Mouse (Mus musculus): Measurements from ENCODE around the gene Zfp771.

Zfp771 gene

DNA sequence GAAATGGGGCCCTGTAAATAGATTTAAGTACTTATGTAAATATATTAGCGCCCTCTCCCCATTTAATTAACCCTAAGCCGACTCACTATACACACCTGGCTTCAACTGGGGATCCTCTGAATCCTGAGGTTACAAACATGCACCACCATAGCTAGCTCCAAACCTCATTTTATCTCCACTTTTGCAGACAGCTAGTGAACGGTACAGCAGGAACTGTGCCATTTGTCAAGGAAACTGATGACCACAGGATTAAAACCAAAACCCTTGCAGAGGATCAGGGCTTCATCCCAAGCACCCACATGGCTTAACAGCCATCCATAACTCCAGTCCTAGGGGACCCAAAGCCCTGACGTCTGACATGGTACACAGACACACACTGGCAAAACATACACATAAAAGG is 10.9 kb downstream of the Zfp771 start:
- DNase-seq (ENCODE audit: low read depth, low spot score), result no peak
- H3K27me3 ChIP-seq (ENCODE audit: control insufficient read depth, insufficient read depth, low read length, poor library complexity, severe bottlenecking), result no peaks in the 10 kb centered on the region
- H3K36me3 ChIP-seq (ENCODE audit: control insufficient read depth, insufficient read depth, low read length, poor library complexity, severe bottlenecking), result no peaks in the 10 kb centered on the region

DNA sequence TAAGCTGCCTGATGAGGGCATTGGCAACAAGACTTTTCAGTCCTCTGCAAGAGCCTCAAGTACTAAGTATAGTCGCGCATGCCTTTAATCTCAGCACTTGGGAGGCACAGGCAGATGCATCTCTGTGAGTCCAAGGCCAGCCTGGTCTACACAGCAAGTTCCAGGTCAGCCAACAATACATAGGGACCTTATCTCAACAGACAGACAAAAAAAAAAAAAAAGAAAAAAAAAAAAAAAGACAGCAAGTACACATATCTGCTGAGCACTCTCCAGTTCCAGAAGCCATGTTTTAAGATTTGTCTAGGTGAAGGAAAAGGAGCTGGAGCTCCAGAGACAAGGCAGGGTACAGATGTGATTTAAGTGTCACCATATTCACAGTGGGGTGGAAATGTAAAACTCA is 11.9 kb downstream of the Zfp771 start:
- DNase-seq (ENCODE audit: low read depth, low spot score), result no peak
- H3K27me3 ChIP-seq (ENCODE audit: control insufficient read depth, insufficient read depth, low read length, poor library complexity, severe bottlenecking), result no peaks in the 10 kb centered on the region

DNA sequence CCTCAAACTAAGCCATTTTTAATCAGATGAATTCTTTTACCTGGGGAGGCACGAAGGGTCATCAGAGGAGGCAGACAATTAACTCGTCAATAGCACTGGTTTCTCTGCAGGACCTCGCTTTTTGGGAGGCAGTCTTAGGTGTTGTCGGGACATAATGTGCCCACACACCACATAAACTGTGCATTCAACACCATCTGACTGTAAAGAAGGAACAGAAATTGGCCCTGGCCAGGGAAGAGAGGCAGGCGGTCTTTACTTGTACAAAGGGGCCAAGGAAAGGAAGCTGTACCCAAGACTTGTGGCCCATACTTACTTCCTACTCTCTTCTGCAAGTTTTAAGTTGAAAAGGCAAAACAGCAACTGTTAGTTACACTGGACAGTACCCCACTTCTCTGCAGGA is 12.4 kb downstream of the Zfp771 start:
- DNase-seq (ENCODE audit: low read depth, low spot score), result no peak
- no peaks in the 10 kb centered on the region for H3K36me3 ChIP-seq (ENCODE audit: control insufficient read depth, insufficient read depth, low read length, poor library complexity, severe bottlenecking)
- no peaks in the 10 kb centered on the region for H3K27me3 ChIP-seq (ENCODE audit: control insufficient read depth, insufficient read depth, low read length, poor library complexity, severe bottlenecking)

More for the DNA sequence above, 11.9 kb downstream of the Zfp771 start:
- H3K36me3 ChIP-seq (ENCODE audit: control insufficient read depth, insufficient read depth, low read length, poor library complexity, severe bottlenecking), result no peaks in the 10 kb centered on the region

DNA sequence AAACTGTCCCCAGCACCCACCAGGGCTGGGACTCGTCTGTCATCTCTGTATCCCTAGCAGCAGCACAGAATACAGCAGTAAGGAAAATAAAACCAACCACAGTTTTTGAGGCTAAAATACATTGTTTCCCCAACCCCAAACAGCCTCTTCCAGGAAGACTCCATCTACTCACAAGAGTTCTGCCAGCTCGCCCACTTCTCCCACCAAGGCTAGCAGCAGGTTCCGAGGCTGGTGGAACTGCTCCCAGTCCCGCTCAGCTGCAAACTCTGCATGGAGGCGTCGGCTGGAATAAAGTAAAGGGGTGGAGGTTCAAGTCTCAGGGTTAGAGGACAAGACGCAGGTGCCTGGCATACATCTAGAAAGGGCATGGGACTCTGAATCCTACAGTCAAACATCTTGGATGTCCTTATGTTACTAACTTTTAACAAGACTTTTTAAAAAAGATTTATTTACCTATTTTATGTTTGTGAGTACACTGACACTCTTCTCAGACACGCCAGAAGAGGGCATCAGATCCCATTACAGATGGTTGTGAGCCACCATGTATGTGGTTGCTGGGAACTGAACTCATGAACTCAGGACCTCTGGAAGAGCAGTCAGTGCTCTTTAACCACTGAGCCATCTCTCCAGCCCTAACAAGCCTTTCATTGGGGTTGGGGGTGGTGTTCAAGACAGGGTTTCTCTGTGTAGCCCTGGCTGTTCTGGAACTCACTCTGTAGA is 15.3 kb downstream of the Zfp771 start:
- H3K36me3 ChIP-seq (ENCODE audit: control insufficient read depth, insufficient read depth, low read length, poor library complexity, severe bottlenecking), result no peaks in the 10 kb centered on the region
- DNase-seq (ENCODE audit: low read depth, low spot score), result no peak

DNA sequence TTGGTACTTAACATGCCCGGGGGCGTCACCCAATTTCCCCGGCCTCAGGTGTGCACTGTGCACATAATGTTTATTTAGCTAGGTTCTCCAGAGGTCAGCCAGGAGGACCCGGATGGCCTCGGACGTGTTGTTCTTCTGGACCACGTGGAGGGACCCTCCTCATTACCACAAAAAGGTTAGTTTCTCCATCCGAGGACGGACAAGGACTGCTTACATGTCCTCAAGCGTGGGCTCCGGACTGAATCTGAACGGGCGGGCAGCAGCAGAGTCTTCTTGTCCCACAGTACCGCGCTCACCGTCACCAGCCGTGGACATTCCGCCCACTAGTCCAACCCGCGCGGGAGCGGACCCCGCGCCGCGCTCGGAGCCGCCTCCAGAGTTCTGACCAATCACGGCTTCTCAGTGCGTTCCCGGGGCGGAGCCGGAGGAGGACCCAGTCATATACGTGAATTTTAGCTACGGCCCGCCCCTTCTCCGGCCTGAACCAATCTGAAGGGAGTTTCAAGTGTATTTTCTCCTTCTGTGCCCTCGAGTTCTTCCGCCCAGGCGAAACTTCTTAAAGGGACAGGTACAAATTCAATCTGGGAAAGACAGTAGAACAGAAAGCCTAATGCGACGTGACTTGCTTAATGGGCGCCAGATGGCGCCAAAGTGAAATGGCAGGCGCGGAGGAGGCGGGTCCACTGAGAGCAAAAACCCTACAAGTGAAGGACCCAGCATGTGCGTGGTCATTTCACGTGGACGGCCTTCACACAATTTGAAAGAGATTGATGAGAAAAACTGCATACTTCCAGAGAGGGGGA is 16.4 kb downstream of the Zfp771 start, which contains the start of gene Dctpp1:
Dctpp1 (minus strand) TSS at position 401 of the 803 bp plus-strand sequence.
- DNase-seq (ENCODE audit: low read depth, low spot score), result peak; percentile 98
- Histone ChIP-seq H3K36me3 (ENCODE audit: control insufficient read depth, insufficient read depth, low read length, poor library complexity, severe bottlenecking) (no peaks in the 10 kb centered on the region), H3K27me3 (ENCODE audit: control insufficient read depth, insufficient read depth, low read length, poor library complexity, severe bottlenecking) (no peaks in the 10 kb centered on the region)

More for the DNA sequence above, 15.3 kb downstream of the Zfp771 start:
- H3K27me3 ChIP-seq (ENCODE audit: control insufficient read depth, insufficient read depth, low read length, poor library complexity, severe bottlenecking), result no peaks in the 10 kb centered on the region

DNA sequence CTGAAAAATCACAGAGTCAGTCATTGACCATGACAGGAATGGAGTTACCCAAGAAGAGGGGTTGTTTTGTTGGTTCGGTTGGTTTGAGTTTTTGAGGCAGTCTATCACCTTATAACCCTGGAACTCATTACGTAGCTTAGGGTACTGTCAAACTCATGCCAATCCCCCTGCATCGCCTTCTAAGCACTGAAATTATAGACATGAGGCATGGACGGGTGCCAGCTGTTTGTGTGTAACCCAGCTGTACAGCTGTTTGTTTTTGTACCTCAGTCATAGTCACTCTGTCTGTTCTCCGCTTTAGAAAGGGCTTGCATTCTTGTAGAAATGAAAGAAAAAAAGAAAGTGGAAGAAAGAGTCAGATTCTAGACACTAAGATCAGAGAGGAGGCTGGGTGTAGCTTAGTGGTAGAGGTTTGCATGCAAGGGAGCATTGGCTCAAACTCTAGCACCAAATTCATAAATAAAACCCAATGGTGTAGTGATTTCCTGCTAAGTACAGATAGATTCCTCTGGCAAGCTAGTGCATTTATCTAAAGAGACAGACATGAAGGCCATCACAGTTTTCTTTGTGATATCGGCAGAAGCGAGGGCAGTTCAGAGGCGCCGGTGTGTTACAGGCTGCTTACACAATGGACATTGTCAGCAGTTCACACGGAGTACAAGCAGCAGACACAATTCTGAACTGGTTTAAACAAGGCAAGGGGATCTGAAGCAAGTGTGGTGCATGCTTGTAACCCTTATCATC is 18.3 kb downstream of the Zfp771 start:
- Histone ChIP-seq H3K27me3 (ENCODE audit: control insufficient read depth, insufficient read depth, low read length, poor library complexity, severe bottlenecking) (no peaks in the 10 kb centered on the region), H3K36me3 (ENCODE audit: control insufficient read depth, insufficient read depth, low read length, poor library complexity, severe bottlenecking) (no peaks in the 10 kb centered on the region)
- no peak for DNase-seq (ENCODE audit: low read depth, low spot score)

DNA sequence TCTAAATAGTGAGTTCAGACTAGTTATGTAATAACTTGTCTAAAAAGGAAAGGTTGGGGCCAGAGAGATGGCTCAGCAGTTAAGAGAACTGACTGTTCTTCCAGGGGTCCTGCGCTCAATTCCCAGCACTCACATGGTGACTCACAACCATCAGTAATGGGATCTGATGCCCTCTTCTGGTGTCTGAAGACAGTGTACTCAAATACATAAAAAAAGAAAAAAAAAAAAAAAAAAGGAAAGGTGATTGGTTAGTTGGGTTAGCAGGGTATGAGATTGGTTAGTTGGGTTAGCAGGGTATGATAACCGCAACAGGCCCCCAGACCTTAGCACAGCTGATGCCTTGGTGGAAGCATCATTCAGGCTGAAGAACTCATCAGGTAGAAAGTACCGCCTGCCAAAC is 19.5 kb downstream of the Zfp771 start:
- H3K36me3 ChIP-seq (ENCODE audit: control insufficient read depth, insufficient read depth, low read length, poor library complexity, severe bottlenecking), result no peaks in the 10 kb centered on the region
- no peaks in the 10 kb centered on the region for H3K27me3 ChIP-seq (ENCODE audit: control insufficient read depth, insufficient read depth, low read length, poor library complexity, severe bottlenecking)
- no peak for DNase-seq (ENCODE audit: low read depth, low spot score)

DNA sequence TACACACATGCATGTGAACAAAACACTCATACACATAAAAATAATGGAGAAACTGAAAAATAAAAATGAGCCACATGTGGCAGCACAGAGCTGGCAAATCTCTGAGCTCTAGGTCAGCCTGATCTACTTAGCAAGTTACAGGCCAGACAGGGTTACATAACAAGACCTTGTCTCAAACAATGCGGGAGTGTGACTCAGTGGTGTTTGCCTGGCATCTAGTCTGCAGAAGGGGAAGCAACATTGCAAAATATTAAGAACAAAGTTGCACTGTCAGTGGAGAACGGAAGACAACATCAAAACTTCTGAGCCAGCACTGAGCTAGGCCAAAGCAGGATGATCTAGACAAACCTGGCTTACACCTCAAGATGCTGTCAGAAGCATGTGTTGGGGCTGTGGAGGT is 26.2 kb downstream of the Zfp771 start:
- DNase-seq (ENCODE audit: low read depth, low spot score), result no peak
- Histone ChIP-seq H3K27me3 (ENCODE audit: control insufficient read depth, insufficient read depth, low read length, poor library complexity, severe bottlenecking) (no peaks in the 10 kb centered on the region), H3K36me3 (ENCODE audit: control insufficient read depth, insufficient read depth, low read length, poor library complexity, severe bottlenecking) (peaks cover 4% of the 10 kb centered on the region; the same call in 1 of the 2 replicates)

DNA sequence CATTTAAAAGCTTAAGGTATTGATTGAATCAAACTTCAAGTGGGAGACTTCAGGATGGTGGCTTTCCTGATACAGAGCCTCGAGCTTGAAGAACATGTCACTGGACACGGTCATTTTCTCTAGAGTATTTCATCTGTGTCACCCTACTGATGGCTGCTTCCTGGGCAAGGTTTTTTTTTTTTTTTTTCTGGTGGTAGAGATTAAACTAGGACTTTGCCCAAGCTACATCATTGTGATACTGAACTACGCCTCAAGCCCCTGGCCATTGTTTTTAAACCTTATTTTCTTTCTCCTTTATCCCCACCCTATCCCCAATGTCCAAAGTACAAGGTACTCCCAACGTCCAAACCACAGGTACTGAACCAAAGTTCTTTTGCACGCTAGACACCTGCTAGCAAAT is 26.6 kb downstream of the Zfp771 start:
- no peak for DNase-seq (ENCODE audit: low read depth, low spot score)
- Histone ChIP-seq H3K36me3 (ENCODE audit: control insufficient read depth, insufficient read depth, low read length, poor library complexity, severe bottlenecking) (peaks cover 4% of the 10 kb centered on the region; the same call in 1 of the 2 replicates), H3K27me3 (ENCODE audit: control insufficient read depth, insufficient read depth, low read length, poor library complexity, severe bottlenecking) (no peaks in the 10 kb centered on the region)

DNA sequence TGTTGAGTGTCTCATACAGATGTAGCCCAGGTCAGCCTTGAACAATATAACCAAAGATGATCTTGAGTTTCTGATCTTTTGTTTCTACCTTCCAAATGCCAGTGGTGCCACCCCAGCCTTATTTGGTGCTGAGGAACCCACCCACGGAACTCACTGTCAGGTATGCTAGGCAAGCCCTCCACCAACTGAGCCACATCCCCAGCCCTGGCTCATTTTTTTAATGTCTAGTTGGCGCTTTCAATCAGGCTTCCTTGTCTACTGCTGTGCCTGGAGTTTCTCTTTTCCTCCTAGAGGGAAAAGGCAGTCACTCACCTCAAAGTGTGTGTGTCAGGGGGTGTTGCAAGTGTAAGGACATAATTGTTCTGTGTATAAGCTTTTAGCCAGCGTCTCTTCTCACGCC is 27.0 kb downstream of the Zfp771 start:
- no peaks in the 10 kb centered on the region for H3K27me3 ChIP-seq (ENCODE audit: control insufficient read depth, insufficient read depth, low read length, poor library complexity, severe bottlenecking)
- H3K36me3 ChIP-seq (ENCODE audit: control insufficient read depth, insufficient read depth, low read length, poor library complexity, severe bottlenecking), result peaks cover 4% of the 10 kb centered on the region; the same call in 1 of the 2 replicates
- DNase-seq (ENCODE audit: low read depth, low spot score), result no peak

DNA sequence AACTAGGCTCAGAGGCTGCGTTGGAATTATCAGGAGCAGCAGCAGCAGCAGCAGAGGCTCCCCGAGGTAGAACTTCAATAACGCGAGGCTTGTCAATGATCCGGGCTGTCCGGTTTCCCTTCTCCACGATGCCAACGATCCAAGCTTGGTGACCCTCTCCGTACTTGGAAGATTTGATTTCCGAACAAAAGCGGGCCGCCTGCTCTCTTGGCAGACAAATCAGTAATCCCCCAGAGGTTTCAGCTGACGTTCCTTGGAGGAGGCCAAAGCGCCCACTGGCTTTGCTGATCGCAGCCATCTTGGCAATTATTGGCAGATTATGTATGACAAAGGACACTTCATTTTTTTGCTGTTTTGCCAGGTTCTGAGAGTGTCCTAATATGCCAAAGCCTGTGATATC is 28.5 kb downstream of the Zfp771 start:
- H3K36me3 ChIP-seq (ENCODE audit: control insufficient read depth, insufficient read depth, low read length, poor library complexity, severe bottlenecking), result peaks cover 4% of the 10 kb centered on the region; the same call in 1 of the 2 replicates
- DNase-seq (ENCODE audit: low read depth, low spot score), result no peak
- H3K27me3 ChIP-seq (ENCODE audit: control insufficient read depth, insufficient read depth, low read length, poor library complexity, severe bottlenecking), result no peaks in the 10 kb centered on the region

DNA sequence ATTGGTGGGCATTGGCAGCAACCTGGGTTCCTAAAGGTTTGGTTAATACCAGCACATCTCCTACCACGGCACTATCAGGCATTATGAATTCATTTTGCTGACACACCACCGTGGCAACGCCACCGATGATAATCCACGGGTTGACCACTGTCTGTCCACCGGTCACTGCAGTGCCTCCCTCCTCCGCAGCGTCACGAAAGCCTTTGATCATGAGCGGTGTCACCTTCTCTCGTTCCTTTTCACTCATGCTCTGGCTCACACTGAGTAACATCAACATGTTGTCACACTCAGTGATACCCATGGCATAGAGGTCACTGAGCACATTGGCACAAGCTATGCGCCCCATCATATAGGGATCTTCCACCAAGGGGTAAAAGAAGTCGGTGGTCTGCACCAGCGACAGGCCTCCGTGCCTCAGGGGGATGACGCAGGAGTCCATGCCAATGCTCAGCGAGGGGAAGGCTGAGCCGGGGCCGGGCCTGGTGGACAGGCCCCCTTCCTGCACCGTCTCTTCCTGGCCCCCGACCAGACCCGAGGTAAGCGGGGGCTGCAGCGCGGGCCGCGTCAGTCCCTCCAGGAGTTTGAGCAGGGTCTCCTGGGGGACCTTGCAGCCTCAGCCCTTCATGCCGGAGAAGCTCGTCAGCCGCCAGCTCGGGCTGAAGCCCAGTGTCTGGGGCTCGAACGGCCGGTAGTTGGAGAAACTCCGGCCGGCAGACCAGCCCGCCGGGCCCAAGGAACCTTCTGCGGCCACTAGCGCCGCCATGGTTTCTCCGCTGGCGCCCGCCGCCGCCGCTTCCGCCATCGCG is 29.2 kb downstream of the Zfp771 start:
- no peak for DNase-seq (ENCODE audit: low read depth, low spot score)
- no peaks in the 10 kb centered on the region for H3K27me3 ChIP-seq (ENCODE audit: control insufficient read depth, insufficient read depth, low read length, poor library complexity, severe bottlenecking)
- peaks cover 4% of the 10 kb centered on the region; the same call in 1 of the 2 replicates for H3K36me3 ChIP-seq (ENCODE audit: control insufficient read depth, insufficient read depth, low read length, poor library complexity, severe bottlenecking)

DNA sequence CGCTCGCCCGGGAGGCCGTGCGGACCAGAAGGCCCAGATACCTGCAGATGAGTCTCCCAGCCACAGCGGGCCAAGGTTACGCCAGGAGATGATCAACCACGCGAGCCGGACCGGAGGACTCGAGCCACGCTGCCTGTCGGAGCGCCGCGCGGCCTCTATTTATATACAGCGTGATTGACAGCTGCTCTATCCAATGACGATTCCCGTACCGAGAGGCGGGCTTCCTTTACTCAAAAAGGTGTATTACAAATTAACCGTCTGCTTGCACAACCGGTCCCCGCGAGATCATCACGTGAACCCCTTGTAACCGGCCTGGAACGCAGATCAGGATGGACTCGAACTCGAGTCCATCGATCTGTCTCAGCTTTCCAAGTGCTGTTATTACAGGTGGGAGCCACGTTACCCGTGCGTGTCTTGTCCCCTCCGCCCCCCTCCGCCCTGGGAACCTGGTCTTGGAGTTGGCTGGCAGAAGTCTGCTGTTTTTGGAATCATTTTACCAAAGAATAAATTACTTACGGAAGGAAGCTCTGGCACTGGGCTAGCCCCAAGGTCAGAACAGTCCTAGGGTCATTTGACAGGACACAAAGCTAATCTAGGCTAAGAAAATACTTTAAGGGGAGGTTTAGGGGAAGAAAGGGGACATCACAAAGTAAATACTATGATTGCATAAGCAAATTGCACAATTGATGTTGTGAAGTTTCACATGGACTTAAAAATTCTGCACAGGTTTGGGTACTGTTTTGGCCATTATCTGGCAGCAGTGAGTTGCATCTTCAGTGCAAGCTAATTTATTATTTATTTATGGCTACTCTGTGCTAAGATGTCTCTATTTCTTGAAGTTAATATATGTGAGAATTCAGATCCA is 30.1 kb downstream of the Zfp771 start, which contains the start of gene Sephs2:
Sephs2 (minus strand) TSS at position 131 of the 865 bp plus-strand sequence.
- H3K27me3 ChIP-seq (ENCODE audit: control insufficient read depth, insufficient read depth, low read length, poor library complexity, severe bottlenecking), result no peaks in the 10 kb centered on the region
- DNase-seq (ENCODE audit: low read depth, low spot score), result peak; percentile 97
- H3K36me3 ChIP-seq (ENCODE audit: control insufficient read depth, insufficient read depth, low read length, poor library complexity, severe bottlenecking), result peaks cover 4% of the 10 kb centered on the region; the same call in 1 of the 2 replicates

Measured in splenic B cell, adult 2 months (primary cell).